Mouse (Mus musculus) embryonic fibroblast, embryonic 13.5 days (primary cell): Measurements from ENCODE around the gene Pvr. TPM values are rescaled to one million over a fixed set of nuclear protein-coding genes. Genes with fewer than 3 reads are reported as not detected.

Experiments used
- H3K27ac ChIP-seq: 2 replicates; pipeline ENCODE4 v1.5.1; 2012; ENCODE audit warnings: low read length, control low read depth, inconsistent platforms; ENCODE audit not compliant: insufficient read depth
- H3K4me1 ChIP-seq: 2 replicates; pipeline ENCODE4 v1.6.1; 2011; ENCODE audit warnings: low read length; ENCODE audit not compliant: control insufficient read depth, insufficient read depth
- H3K4me3 ChIP-seq: 2 replicates; pipeline ENCODE4 v1.5.1; 2011; ENCODE audit warnings: mild to moderate bottlenecking, control low read depth, low read length; ENCODE audit not compliant: insufficient read depth
- CTCF ChIP-seq: IDR thresholded peaks from 2 replicates; pipeline ENCODE4 v1.5.1; 2011; ENCODE audit warnings: mild to moderate bottlenecking, control low read depth, low read length, moderate library complexity, borderline replicate concordance; ENCODE audit not compliant: insufficient read depth
- POLR2A ChIP-seq: IDR thresholded peaks from 2 replicates; pipeline ENCODE4 v1.6.1; 2011; ENCODE audit warnings: low read depth, mild to moderate bottlenecking, control low read depth, low read length, moderate library complexity
- polyA plus RNA-seq: library from polyadenylated mRNA; stranded (reverse); fragments of >200 nt; gene quantifications from 2 replicates; pipeline ENCODE4 v1.2.4, GENCODE M21; 2011; ENCODE audit warnings: low read depth; ENCODE audit not compliant: missing spikeins, insufficient read length

Gene Pvr
- polyA plus RNA-seq, 1 experiment, result 54.1 TPM

GRCm38 (mm10) chr7:19875948-19876682 lies 44.8 kb downstream of the Pvr start:
- Histone ChIP-seq H3K4me1 (0 out of 2 replicates have a peak, but pooled peaks cover 3% of the 10 kb centered on the region), H3K27ac (no peak overlapping the region), H3K4me3 (no peak overlapping the region)
- TF ChIP-seq POLR2A (no peak), CTCF (peak; percentile 57; the same call in 1 of the 2 replicates)

GRCm38 (mm10) chr7:19871943-19872601 lies 48.9 kb downstream of the Pvr start:
- Histone ChIP-seq H3K27ac (no peak overlapping the region), H3K4me1 (0 out of 2 replicates have a peak, but pooled peaks cover 3% of the 10 kb centered on the region), H3K4me3 (no peak overlapping the region)
- TF ChIP-seq CTCF (peak; percentile 77), POLR2A (no peak)

GRCm38 (mm10) chr7:19871137-19871621 lies 49.8 kb downstream of the Pvr start:
- no peak overlapping the region for H3K27ac ChIP-seq
- TF ChIP-seq CTCF (no peak), POLR2A (no peak)
- no peak overlapping the region for H3K4me3 ChIP-seq
- H3K4me1 ChIP-seq, result 0 out of 2 replicates have a peak, but pooled peaks cover 3% of the 10 kb centered on the region

- no peak overlapping the region for H3K4me3 ChIP-seq
- TF ChIP-seq CTCF, result no peak
- TF ChIP-seq POLR2A, result no peak
- 0 out of 2 replicates have a peak, but pooled peaks cover 3% of the 10 kb centered on the region for H3K4me1 ChIP-seq
- H3K27ac ChIP-seq, result no peak overlapping the region
These were observed 53.1 kb downstream of the Pvr start for GRCm38 (mm10) chr7:19867751-19868399.

DNA sequence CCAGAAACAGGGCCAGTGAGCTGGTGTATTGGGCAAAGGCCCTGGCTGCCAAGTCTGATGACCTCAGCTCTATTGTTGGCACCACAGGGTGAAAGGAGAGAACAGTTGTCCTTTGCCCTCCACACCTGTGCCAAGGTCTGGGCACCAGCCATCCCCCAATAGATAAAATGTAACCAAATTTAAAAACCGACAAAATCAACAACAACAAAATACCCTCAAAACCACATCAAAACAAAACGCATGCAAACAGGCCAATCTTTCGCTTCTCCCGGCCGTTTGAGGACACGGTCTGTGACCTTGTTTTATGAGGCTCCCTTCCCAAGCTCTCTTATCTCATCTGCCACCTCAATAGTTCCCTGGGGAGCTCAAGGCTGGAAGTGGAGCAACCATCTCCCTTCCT lies 54.5 kb downstream of the Pvr start:
- Histone ChIP-seq H3K4me1 (0 out of 2 replicates have a peak, but pooled peaks cover 3% of the 10 kb centered on the region), H3K4me3 (no peak overlapping the region), H3K27ac (no peak overlapping the region)
- TF ChIP-seq CTCF, result no peak
- TF ChIP-seq POLR2A, result no peak

DNA sequence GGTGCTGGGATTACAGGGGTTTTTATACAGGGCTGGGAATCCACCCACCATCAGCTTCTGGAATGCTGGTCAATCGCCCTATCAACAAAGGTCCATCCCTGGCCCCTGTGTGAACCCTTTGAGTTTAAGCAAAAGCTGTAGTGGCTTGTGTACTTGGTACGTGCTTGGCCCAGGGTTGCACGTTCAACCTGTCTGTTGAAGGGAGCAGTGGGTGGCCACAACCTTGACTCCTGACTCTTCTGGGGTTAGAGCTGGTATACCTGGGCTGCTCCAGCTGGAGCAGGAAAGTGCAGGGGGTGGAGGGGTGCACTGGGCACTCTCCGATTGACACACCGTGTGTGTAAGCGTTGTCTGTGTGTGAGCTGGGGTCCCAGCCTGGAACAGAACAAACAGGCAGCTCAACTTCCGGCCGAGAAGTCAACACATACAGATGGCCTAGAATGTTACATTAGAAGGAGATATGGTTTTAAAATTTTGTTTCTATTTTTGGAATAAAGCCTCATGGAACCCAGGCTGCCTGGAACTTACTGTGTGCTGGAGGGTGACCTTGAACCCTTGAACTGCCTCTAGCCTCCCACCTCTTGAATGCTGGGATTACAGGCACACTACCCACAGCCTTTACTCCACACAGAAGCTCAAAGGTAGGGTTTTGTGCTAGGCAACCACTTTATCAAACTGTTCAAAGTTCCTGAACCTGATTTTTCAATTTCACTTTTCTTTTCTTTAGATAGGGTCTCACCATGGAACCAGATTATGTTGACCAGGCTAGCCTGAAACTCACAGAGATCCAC lies 55.5 kb downstream of the Pvr start:
- TF ChIP-seq CTCF (no peak), POLR2A (no peak)
- no peak overlapping the region for H3K4me3 ChIP-seq

DNA sequence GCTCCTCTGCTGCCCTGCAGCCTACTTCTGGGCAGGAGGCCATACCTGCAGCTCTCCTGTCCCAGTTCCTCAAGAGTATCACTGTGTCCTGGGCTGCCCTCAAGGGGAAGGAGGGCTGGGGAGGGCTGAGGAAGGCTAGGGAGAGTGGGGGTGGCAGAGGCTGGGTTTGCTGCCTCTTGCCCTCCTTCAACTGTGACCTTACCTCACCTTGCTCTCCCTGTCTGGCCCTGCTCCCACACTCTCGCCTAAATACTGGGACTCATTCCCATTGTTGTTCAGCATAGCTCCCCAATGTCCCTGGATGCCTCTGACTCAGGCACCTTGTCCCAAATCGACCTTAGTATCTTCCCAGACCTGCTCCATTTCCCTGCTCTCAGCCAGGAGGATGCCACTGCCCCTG lies 56.7 kb downstream of the Pvr start:
- no peak for TF ChIP-seq CTCF
- no peak for TF ChIP-seq POLR2A

More for the DNA sequence above, 55.5 kb downstream of the Pvr start:
- no peak overlapping the region for H3K27ac ChIP-seq
- no peaks in the 10 kb centered on the region for H3K4me1 ChIP-seq

DNA sequence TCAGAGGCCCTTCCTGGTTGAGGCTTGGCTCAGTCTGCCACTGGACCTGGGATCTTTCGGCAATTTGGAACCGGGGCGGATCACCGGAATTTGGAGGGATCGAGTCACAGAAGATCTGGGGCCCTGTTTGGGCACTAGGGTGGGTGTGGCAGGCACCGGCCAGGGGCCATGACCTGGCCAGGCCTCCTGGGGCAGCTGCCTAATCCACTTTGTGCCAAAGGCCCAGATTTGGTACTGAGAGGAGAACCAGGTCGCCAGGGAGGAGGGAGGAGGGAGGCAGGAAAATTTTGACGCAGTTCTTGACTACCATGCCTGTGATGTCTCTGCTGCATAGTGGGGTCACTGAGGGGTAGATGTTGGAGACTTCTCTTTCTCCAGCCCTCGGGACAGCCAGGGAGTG lies 59.8 kb downstream of the Pvr start, which contains the start of gene Ceacam16:
Gene Ceacam16, minus strand, starts transcription at position 101 of the 400 bp plus-strand sequence.
- TF ChIP-seq CTCF (no peak), POLR2A (no peak)
- Histone ChIP-seq H3K4me3 (no peak within 1 kb of the TSS), H3K4me1 (no peaks in the 10 kb centered on the region)

More for the DNA sequence above, 56.7 kb downstream of the Pvr start:
- Histone ChIP-seq H3K4me1 (no peaks in the 10 kb centered on the region), H3K27ac (no peak overlapping the region), H3K4me3 (no peak overlapping the region)

DNA sequence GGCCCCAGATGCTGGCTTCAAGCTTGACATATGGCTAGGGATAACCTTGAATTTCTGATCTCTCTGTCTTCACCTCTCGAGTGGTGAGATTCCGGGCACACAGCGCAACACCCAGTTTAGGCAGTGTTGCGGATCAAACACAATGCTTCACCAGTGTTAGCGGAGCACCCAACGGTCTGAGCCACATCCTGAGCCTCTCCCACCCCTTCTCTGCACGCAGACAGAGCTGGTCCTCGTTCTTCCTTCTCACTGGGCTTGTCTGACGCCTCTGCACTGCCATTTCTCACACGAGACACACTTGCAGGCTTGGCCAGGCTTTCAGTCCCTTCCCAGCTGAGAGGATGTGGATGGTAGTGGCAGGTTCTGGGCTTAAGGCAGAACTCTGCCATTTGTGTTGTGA lies 61.2 kb downstream of the Pvr start:
- H3K27ac ChIP-seq, result no peak overlapping the region
- no peak overlapping the region for H3K4me3 ChIP-seq
- H3K4me1 ChIP-seq, result no peaks in the 10 kb centered on the region
- TF ChIP-seq CTCF, result no peak
- no peak for TF ChIP-seq POLR2A

More for the DNA sequence above, 59.8 kb downstream of the Pvr start, which contains the start of gene Ceacam16:
- H3K27ac ChIP-seq, result no peak within 1 kb of the TSS
